Mouse (Mus musculus): ENCODE measurements at regions not wholly inside any gene's neighbourhood (a gene's known extent, or its start where the extent isn't known, plus 50 kb on each side); places are given as distances from the start of the nearest gene placed in this dataset.

DNA sequence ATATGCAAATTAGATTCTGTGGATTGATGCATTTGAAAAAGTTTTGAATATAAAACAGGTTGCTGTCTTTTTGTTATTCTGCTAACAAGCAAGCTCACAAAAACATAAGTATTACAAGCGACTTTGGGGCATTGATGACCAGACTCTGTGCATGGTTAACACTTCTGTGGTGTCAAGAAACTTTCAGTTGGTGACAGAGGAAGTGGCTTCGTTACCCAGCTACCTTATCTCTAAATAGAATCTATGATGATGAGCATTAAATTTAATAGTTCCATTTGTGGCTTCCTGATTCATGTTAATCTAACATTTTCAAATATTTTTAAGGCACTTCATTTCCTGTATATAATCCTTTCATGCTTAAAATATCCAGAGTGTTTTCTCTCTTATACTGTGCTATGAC lies 100.8 kb downstream of the Tm2d1 start:
- Histone ChIP-seq H3K4me3 (ENCODE audit: low read depth, low read length) (no peak overlapping the region), H3K27me3 (replicated peaks; ENCODE audit: control insufficient read depth, insufficient read depth, low read length) (no peaks in the 10 kb centered on the region), H3K27ac (ENCODE audit: low read depth) (no peak overlapping the region), H3K9me3 (ENCODE audit: control insufficient read depth, low read length) (no peaks in the 10 kb centered on the region), H3K36me3 (ENCODE audit: control insufficient read depth, insufficient read depth, low read length) (no peaks in the 10 kb centered on the region), H3K9ac (ENCODE audit: low read length) (no peak overlapping the region), H3K4me1 (replicated peaks; ENCODE audit: control insufficient read depth, insufficient read depth, low read length) (no peaks in the 10 kb centered on the region), H3K4me2 (ENCODE audit: low read length) (no peak overlapping the region)
- 73% methylated on average over 2 of the region's 2 CpGs for WGBS
- ATAC-seq (replicated peaks; ENCODE audit: low FRiP score, low TSS enrichment, low read depth) (no peak), DNase-seq (ENCODE audit: low spot score) (no peak)

DNA sequence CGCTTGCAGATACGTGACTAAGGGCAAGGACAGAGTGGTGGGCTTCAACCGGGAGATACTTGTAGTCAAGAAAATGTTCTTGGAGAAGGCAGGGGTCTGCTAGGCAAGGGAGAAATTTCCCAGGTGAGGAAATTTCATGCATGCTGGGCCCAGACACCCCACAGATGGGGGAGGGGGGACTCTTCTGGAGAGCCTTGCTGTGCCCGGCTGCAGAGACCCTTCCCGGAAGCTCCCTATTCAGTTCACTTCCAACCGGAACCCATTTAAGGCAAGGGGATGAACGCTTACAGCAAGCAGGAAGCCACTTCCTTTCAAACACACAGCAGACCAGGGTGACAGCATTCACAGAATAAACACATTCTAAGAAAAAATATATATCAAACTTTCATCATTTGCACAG lies 124.8 kb downstream of the Tm2d1 start:
- Histone ChIP-seq H3K36me3 (ENCODE audit: control insufficient read depth, insufficient read depth, low read length) (no peaks in the 10 kb centered on the region), H3K27me3 (replicated peaks; ENCODE audit: control insufficient read depth, insufficient read depth, low read length) (no peaks in the 10 kb centered on the region), H3K4me3 (ENCODE audit: low read depth, low read length) (no peak overlapping the region), H3K4me1 (replicated peaks; ENCODE audit: control insufficient read depth, insufficient read depth, low read length) (no peaks in the 10 kb centered on the region), H3K4me2 (ENCODE audit: low read length) (no peak overlapping the region), H3K9me3 (ENCODE audit: control insufficient read depth, low read length) (no peaks in the 10 kb centered on the region), H3K27ac (ENCODE audit: low read depth) (no peak overlapping the region), H3K9ac (ENCODE audit: low read length) (no peak overlapping the region)
- DNase-seq (ENCODE audit: low spot score) (no peak), ATAC-seq (replicated peaks; ENCODE audit: low FRiP score, low TSS enrichment, low read depth) (no peak)
- WGBS, result 66% methylated on average over 7 of the region's 7 CpGs

DNA sequence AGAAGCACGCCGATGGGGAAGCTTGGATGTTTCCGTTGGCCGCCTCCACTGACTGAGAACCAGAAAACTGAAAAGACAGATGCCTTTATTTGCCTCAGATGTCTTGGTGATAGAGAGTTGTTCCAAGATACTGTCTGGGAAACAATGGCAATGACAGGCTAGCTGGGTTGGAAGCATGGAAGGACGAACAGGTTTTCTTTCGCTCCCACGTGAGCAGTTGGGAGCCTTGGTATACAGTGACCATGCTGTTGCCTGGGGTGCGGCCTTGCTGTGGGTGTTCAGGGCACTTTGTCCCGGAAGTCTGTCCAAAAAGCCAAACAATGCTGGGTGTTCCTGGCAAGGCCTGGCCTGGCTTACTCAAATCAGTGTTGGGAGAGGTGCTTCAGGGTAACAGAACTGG lies 125.4 kb downstream of the Tm2d1 start:
- no peaks in the 10 kb centered on the region for H3K9me3 ChIP-seq (ENCODE audit: control insufficient read depth, low read length)
- H3K9ac ChIP-seq (ENCODE audit: low read length), result no peak overlapping the region
- DNase-seq (ENCODE audit: low spot score) (no peak), ATAC-seq (replicated peaks; ENCODE audit: low FRiP score, low TSS enrichment, low read depth) (no peak)
- no peaks in the 10 kb centered on the region for H3K36me3 ChIP-seq (ENCODE audit: control insufficient read depth, insufficient read depth, low read length)
- no peaks in the 10 kb centered on the region for H3K4me1 ChIP-seq (replicated peaks; ENCODE audit: control insufficient read depth, insufficient read depth, low read length)
- H3K27ac ChIP-seq (ENCODE audit: low read depth), result no peak overlapping the region
- no peak overlapping the region for H3K4me3 ChIP-seq (ENCODE audit: low read depth, low read length)
- H3K27me3 ChIP-seq (replicated peaks; ENCODE audit: control insufficient read depth, insufficient read depth, low read length), result no peaks in the 10 kb centered on the region
- 91% methylated on average over 9 of the region's 9 CpGs for WGBS
- no peak overlapping the region for H3K4me2 ChIP-seq (ENCODE audit: low read length)

DNA sequence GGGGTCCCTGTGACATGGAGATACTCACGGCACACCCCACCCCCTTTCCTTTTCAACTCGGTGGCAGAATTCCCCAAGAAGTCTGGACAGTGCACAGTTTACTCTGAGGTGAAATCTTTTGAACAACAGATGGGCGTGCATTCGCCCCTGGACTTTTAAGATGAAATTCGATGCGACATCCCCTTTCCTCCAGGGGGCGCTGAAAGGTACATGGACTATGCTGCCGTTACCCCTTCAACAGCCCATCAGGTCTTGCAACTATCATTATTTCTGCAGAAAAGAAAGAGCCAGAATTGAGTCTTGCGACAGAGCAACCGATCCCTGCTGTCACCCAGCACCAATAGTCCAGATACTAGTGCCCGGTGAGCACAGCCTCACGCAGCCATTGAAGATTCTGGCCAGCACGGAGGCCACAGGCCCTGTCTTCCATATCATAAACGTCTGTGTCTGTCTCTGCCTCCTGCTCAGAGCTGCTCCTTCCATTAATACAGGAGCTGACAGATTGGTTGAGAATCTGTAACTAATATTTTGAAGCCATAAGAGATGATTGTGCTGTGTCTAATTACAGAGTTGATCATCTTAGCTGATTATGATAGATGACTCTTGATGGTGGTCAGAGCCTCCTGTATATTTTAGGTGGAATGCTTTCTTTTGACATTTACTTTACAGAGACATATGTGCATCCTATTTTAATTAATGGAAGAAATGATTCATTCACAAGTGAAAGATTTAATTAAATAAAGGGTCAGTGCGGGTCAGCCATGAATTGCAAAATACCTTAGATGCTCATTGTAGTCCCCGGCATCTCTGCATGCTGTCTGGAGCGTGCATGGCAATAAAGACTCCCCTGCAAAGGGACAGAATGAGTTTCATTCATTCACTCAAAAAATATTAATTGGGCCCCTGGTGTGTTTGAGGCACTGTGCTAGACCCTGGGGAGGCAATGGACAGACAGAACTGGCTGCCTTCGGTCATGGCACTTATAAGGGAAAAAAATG lies 128.0 kb downstream of the Tm2d1 start:
- Histone ChIP-seq H3K4me2 (ENCODE audit: low read length) (no peak overlapping the region), H3K27ac (ENCODE audit: low read depth) (no peak overlapping the region), H3K4me1 (replicated peaks; ENCODE audit: control insufficient read depth, insufficient read depth, low read length) (no peaks in the 10 kb centered on the region), H3K9ac (ENCODE audit: low read length) (no peak overlapping the region), H3K36me3 (ENCODE audit: control insufficient read depth, insufficient read depth, low read length) (no peaks in the 10 kb centered on the region), H3K9me3 (ENCODE audit: control insufficient read depth, low read length) (no peaks in the 10 kb centered on the region), H3K27me3 (replicated peaks; ENCODE audit: control insufficient read depth, insufficient read depth, low read length) (no peaks in the 10 kb centered on the region), H3K4me3 (ENCODE audit: low read depth, low read length) (no peak overlapping the region)
- DNase-seq (ENCODE audit: low spot score), result no peak
- ATAC-seq (replicated peaks; ENCODE audit: low FRiP score, low TSS enrichment, low read depth), result no peak
- 65% methylated on average over 18 of the region's 18 CpGs for WGBS

DNA sequence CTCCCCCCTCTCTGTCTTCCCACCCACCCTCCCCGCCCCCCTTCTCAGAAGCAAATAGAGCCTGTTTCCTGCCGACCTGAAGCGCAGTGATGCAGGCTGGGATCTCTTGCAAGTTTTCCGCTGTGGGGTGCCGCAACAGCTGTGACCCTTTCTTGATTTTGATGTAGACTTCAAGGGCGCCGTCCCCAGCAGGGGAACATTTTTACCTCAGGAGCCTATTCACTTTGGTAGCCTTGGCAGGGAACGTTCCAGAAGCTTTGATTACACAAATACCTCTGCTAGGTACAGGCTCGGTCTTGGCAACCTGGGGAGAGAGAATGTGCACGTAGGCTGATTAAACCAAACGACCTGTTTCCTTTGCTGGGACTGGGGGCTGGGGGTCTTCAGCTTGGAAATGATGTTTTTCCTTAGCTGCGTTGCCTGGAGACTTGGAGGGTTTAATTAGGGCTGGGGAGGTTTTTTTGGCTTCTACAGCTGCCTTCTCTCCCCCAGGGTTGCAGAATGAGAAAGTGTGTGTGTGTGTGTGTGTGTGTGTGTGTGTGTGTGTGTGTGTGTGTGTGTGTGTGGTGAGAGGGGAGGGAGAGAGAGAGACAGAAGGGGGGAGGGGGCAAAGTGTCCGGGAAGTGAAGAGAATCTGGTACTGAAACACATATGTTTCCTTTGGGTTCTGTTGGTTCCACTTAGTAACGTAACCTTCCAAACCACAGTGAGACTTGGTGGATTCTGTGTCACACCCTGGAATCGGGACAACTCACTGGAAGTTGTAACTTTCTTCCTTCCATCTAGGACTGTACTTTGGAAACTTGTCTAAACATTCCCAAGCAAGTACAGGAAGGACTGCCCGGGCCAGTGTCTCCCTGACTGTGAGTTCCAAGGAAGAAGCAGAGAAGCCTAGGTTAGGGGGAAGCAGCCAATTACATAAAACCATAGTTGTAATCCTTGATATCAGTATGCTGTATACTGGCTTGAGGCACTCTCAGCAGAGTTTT lies 138.9 kb downstream of the Tm2d1 start:
- Histone ChIP-seq H3K27me3 (replicated peaks; ENCODE audit: control insufficient read depth, insufficient read depth, low read length) (no peaks in the 10 kb centered on the region), H3K4me3 (ENCODE audit: low read depth, low read length) (no peak overlapping the region), H3K4me1 (replicated peaks; ENCODE audit: control insufficient read depth, insufficient read depth, low read length) (peaks cover 11% of the 10 kb centered on the region), H3K36me3 (ENCODE audit: control insufficient read depth, insufficient read depth, low read length) (no peaks in the 10 kb centered on the region), H3K9me3 (ENCODE audit: control insufficient read depth, low read length) (no peaks in the 10 kb centered on the region), H3K9ac (ENCODE audit: low read length) (no peak overlapping the region), H3K4me2 (ENCODE audit: low read length) (peak overlapping the region; percentile 45), H3K27ac (ENCODE audit: low read depth) (no peak overlapping the region)
- ATAC-seq (replicated peaks; ENCODE audit: low FRiP score, low TSS enrichment, low read depth), result 0 out of 2 replicates have a peak, but pooled peaks have one; percentile 8
- WGBS, result 6% methylated on average over 15 of the region's 16 CpGs
- peak; percentile 62 for DNase-seq (ENCODE audit: low spot score)

DNA sequence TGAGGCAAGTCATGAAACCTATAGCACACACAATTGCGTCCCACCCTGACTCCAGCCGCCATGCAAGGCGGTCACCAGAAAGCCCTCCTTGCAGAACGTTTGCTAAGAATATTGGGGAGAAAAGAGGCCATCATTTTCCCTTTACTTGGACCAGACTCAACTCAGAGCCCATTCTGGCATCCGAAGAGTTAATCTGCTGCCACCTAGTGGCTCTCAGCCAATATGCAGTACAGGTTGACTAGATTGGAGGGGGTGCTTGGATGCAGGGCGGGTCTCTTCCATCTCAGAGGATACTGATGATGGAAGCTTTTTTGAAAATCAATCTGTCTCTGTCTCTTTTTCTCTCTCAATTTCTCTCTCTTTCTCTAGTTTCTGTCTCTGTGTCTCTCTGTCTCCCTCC lies 139.6 kb downstream of the Tm2d1 start:
- WGBS, result 9% methylated on average over 6 of the region's 6 CpGs
- no peaks in the 10 kb centered on the region for H3K9me3 ChIP-seq (ENCODE audit: control insufficient read depth, low read length)
- H3K9ac ChIP-seq (ENCODE audit: low read length), result no peak overlapping the region
- no peaks in the 10 kb centered on the region for H3K27me3 ChIP-seq (replicated peaks; ENCODE audit: control insufficient read depth, insufficient read depth, low read length)
- peaks cover 11% of the 10 kb centered on the region for H3K4me1 ChIP-seq (replicated peaks; ENCODE audit: control insufficient read depth, insufficient read depth, low read length)
- no peaks in the 10 kb centered on the region for H3K36me3 ChIP-seq (ENCODE audit: control insufficient read depth, insufficient read depth, low read length)
- no peak overlapping the region for H3K4me3 ChIP-seq (ENCODE audit: low read depth, low read length)
- no peak; the same call in 1 of the 2 replicates for ATAC-seq (replicated peaks; ENCODE audit: low FRiP score, low TSS enrichment, low read depth)
- DNase-seq (ENCODE audit: low spot score), result peak; percentile 74
- no peak overlapping the region for H3K27ac ChIP-seq (ENCODE audit: low read depth)
- H3K4me2 ChIP-seq (ENCODE audit: low read length), result peak overlapping the region; percentile 18; the same call in 1 of the 2 replicates

DNA sequence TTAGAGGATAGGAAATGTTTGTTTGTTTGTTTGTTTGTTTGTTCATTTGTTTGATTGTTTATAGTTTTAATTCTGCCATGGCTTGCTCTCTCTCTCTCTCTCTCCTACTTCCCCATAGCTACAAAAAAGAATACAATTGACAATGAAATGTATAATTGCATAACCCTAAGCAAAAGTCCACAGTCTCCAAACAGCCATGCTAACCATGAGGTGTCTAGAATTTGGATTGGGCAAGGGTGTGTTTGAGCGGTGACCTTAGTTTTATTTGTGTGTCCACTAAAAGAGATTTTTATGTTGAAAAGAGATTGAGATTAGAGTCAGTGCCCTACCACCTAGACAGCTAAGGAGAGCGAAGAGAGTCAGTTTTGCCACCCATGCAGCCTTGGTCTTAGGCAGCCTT lies 141.2 kb downstream of the Tm2d1 start:
- 96% methylated on average over 2 of the region's 2 CpGs for WGBS
- Histone ChIP-seq H3K27ac (ENCODE audit: low read depth) (no peak overlapping the region), H3K4me3 (ENCODE audit: low read depth, low read length) (no peak overlapping the region), H3K9ac (ENCODE audit: low read length) (no peak overlapping the region), H3K27me3 (replicated peaks; ENCODE audit: control insufficient read depth, insufficient read depth, low read length) (no peaks in the 10 kb centered on the region), H3K36me3 (ENCODE audit: control insufficient read depth, insufficient read depth, low read length) (no peaks in the 10 kb centered on the region), H3K4me1 (replicated peaks; ENCODE audit: control insufficient read depth, insufficient read depth, low read length) (peaks cover 11% of the 10 kb centered on the region), H3K4me2 (ENCODE audit: low read length) (no peak overlapping the region), H3K9me3 (ENCODE audit: control insufficient read depth, low read length) (no peaks in the 10 kb centered on the region)
- ATAC-seq (replicated peaks; ENCODE audit: low FRiP score, low TSS enrichment, low read depth), result no peak
- DNase-seq (ENCODE audit: low spot score), result no peak

DNA sequence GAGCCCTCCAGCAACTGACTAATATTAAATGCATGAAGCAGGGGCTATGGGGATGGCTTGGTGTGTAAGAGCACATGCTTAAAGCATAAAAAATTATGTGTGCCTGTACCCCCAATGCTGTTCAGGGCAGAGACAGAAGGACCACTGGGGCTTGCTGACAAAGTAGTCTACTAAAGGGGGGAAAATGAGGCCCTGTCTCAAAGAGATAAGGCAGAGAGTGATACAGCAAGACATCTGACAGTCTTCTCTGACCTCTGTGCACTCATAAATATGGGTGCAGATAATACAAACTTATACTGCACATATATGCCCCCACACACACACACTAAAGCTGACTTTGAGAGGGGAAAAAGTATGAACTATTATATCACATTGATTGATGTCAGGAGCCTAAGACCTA lies 142.8 kb downstream of the Tm2d1 start:
- Histone ChIP-seq H3K4me1 (replicated peaks; ENCODE audit: control insufficient read depth, insufficient read depth, low read length) (peaks cover 11% of the 10 kb centered on the region), H3K36me3 (ENCODE audit: control insufficient read depth, insufficient read depth, low read length) (no peaks in the 10 kb centered on the region), H3K4me3 (ENCODE audit: low read depth, low read length) (no peak overlapping the region), H3K27ac (ENCODE audit: low read depth) (no peak overlapping the region), H3K9me3 (ENCODE audit: control insufficient read depth, low read length) (no peaks in the 10 kb centered on the region), H3K9ac (ENCODE audit: low read length) (no peak overlapping the region), H3K27me3 (replicated peaks; ENCODE audit: control insufficient read depth, insufficient read depth, low read length) (no peaks in the 10 kb centered on the region), H3K4me2 (ENCODE audit: low read length) (no peak overlapping the region)
- ATAC-seq (replicated peaks; ENCODE audit: low FRiP score, low TSS enrichment, low read depth), result no peak
- DNase-seq (ENCODE audit: low spot score), result no peak
